Mouse (Mus musculus) left cerebral cortex, adult 11 months (tissue): ENCODE results near the gene Klhdc8a.

ENCODE experiments used
- DNase-seq: peaks from one replicate; pipeline ENCODE4 v3.0.0; 2022; ENCODE audit warnings: low spot score

Gene Klhdc8a

GRCm38 (mm10) chr1:132317894-132318863, 19.8 kb downstream of the Klhdc8a start:
- DNase-seq: no peak

- DNase-seq: no peak
Observed at GRCm38 (mm10) chr1:132319242-132319641, 20.8 kb downstream of the Klhdc8a start.

DNA sequence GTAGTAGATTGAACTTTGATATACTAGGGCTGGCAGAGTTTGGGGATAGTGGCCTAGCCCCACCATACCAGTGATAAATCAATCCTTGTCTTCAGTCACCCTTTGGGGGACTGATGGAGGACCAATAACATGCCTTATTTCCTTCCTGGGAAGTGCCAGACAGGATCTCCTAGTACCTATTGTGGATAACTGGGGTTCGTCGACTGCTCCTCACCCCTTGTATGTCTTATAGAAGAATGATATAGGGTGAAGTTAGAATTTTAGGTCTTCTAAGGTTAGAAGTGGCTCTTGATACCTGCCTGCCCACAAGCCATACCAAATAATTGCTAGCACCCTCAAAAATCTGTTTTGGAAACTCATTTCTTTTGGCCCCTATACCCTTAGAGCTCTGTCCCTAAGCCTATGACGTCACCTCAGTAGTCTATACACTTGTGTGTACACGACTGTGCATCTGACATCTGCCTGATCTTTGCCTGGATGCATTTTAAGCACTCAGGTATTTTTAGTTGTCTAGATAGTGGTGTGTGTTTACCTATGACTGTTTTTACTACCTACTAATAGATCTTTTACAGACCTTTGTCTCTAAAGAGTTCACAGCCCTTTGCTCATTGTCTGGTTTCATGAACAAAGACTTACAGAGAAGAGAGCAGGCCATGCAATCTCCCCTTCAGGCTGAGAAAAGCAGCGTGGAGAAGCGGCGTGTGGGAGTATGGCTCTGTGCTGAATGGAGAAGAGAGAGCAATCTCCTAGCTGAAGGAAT, 23.6 kb downstream of the Klhdc8a start:
- no peak for DNase-seq

- DNase-seq: no peak
Observed at GRCm38 (mm10) chr1:132322711-132323542, 24.5 kb downstream of the Klhdc8a start.

GRCm38 (mm10) chr1:132326777-132327176, 28.4 kb downstream of the Klhdc8a start:
- DNase-seq: no peak

- no peak for DNase-seq
Observed at GRCm38 (mm10) chr1:132327477-132327876, 29.1 kb downstream of the Klhdc8a start.

DNA sequence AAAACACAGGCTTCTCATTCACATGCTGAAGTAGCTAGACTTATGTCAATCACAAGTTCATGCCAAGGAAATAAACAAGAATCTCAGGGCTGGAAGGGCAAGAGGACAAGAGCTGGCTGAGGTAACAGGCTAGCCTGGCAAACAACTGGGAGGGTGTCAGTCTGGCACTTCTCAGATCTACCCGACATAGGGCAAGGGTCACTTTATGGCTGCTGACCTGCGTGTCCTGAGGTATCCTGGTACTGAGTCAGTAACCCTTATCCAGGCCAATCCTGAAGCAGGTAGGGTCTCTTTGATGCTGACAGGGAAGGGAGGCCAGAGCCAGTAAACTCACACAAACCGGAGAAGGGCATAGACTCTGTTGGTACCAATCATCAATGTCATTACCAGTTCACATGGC, 30.1 kb downstream of the Klhdc8a start:
- DNase-seq: no peak

DNA sequence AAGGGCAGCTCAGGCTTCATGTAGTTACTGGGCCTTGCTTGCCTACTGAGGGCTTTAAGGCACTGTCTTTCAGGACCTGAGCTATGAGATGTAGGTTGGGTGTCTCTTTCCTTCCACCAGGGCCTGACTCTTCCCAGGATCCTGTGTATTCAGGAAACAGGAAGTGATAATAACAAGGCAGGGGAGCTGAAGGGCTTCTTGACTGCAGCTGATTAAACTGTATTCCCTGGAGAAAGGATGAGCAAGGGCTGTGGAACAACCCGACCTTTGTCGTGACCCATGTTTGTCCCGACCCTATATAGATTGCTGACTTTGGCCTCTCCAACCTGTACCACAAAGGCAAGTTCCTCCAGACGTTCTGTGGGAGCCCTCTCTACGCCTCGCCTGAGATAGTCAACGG, 31.2 kb downstream of the Klhdc8a start:
- no peak for DNase-seq

DNA sequence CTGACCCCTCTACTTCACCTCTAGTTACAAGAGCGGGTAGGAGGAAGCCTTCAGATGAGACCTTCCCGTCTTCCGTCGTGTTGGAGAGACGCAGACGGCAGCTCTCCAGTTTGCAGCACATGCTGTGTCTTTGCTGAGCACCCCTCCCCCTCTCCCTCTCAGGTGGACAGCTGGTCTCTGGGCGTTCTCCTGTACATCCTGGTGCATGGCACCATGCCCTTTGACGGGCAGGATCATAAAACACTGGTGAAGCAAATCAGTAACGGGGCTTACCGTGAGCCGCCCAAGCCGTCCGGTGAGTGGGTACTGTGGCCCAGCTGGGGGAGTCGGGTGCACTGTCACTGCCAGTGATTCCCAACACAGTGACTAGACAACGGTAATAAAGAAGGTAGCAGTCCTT, 32.0 kb downstream of the Klhdc8a start:
- DNase-seq: no peak

GRCm38 (mm10) chr1:132331283-132331682, 32.9 kb downstream of the Klhdc8a start:
- DNase-seq: no peak

GRCm38 (mm10) chr1:132333201-132333600, 34.8 kb downstream of the Klhdc8a start:
- DNase-seq: no peak

DNA sequence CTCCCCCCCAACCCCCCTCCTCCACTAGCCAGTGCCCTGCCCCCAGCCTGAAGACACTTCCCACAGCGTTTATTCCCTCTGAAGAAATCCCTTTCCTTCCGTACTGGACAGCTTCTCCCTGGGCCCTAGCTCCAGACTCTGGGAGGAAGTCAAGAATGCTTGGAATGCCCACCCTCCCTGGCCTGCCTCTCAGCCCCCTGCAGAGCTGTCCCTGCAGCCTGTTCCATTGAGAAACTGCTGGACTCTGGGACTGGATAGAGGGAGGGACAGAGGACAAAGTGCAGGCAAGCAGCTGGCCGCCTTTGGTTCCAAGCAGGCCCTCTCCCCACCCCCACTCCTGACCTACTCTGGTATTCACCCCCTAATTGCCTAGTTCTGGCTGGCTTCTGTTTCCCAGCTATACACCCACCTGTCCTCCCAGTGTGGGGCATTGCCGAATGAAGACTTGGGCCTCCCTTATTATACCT, 35.3 kb downstream of the Klhdc8a start:
- DNase-seq: no peak

DNA sequence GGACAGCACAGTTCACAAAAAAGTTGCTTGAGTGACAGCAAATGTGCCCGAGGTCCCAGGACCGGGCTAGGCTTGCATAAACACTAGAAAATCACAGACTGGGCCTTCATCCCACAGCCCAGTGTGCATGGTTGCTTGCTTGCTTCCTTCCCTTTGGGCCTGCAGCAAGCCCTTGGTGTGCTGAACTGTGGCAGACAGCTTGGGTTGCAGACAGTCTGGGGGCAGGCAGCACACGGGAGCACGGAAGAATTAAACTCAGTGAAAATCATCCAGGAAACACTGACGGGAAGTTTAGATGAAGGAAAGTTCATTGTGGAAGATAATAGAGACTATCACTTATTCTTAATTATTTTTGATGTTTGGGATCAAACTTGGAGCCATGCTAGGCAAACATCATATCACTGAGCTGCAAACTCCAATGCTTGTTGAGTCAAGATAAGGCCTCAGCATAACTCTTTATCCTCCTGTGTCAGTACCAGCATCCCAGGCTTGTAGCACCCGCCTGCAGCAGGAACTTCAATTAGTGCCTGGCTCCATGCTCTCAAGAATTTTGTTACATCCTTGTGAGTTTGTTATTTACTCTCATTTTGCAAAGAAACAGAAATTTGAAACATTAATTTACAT, 35.9 kb downstream of the Klhdc8a start:
- DNase-seq: no peak

DNA sequence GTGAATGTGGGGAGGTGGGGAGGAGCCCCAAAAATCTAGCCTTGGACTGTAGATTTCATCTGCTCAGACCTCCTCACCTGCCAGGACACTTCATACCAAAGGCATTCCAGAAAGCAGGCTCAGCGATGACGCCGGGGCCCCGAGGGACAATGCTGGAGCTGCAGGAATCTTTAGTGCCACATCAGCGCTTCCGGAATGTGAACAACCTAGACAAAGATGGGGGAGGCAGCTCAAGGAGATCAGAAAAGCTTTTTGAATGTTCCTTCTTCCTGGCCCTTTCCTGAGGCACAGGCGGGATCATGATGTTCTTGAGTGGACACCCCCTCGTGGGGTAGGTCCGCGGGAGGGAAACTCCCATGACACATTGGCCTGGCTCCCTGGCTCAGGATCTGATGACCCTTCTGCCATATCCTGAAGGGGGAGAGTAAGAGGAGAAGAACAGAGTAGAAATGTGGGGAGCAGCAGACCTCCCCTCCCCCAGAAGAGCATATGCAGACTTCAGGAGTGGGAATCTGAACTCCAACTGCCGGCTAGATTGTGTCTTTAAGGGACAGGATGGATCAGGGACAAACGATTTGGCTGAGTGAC, 37.0 kb downstream of the Klhdc8a start:
- DNase-seq: no peak

DNA sequence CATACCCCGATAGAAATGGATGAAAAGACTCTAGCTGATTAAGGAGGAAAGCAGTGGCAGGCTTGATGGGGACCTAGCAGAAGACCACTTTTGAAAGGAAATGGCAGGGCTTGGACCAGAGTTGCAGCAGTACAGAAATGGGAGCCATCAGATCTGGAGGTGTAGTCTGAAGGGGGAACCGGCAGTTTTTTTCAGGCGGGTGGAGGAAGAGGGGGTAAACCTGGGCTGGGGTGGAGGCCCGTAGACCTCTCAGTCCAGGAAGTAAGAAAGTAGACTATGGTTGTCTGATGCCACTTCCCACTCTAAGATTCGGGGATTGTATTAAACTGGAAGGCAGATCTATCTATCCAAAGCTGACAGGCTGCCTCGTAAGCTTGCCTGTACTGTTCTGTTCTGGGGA, 38.5 kb downstream of the Klhdc8a start:
- DNase-seq: no peak

DNA sequence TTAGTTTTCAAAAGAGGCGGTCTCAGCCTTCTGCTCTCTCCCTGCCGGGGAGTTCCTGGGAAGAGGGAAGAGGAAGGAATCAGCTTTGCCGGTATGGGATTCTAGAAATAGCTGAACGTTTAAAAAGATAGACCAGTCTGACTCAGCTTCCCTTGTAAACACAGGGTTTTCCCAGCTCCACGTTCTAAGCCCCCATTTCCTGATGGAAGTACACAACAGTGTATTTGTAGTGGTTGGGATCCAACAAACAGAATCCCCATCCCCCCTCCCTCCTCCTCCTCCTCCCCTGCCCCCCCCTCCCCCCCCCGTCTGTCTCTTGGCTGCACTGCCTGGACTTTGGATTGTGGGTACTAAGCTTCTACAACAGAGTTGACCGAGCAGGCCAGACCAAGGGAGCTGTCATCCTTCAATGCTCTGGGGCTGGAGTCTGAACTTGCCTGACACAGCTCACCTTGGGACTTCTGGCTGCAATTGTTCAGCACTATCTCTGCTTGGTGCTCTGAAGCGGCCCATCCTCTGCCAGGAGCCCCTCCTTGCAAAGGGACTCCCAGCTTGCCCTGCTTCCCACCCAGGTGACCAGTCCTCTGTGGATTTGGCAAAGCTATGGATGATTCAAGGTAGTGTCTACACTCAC, 39.7 kb downstream of the Klhdc8a start:
- no peak for DNase-seq

GRCm38 (mm10) chr1:132341731-132342501, 43.5 kb downstream of the Klhdc8a start:
- DNase-seq: no peak

GRCm38 (mm10) chr1:132342518-132342917, 44.1 kb downstream of the Klhdc8a start:
- no peak for DNase-seq

DNA sequence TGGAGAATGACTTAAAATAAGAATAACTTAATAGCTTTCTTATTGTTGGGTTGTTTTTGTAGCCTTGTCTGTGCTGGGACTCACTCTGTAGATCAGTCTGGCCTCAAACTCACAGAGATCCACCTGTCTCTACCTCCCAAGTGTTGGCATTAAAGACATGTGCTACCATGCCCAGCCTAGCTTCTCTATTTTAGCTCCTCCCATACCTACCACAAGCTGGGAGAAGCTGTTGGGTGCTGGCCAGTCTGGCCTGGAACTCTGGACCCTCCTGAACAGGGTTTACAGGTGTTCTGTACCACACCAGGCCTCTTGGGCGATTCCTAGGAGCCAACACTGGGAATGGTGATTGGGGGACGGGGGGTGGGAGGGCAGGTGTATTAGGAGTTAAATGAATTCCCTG, 44.8 kb downstream of the Klhdc8a start:
- no peak for DNase-seq

- no peak for DNase-seq
Observed at GRCm38 (mm10) chr1:132343656-132344055, 45.2 kb downstream of the Klhdc8a start.
